Mouse (Mus musculus) neural tube, embryonic 14.5 days (tissue): ENCODE results near the gene Ddx20. TPM values are rescaled to one million over a fixed set of nuclear protein-coding genes. Genes with fewer than 3 reads are reported as not detected.

Experiments used
- ATAC-seq: fragments of 200-750 bp; cut with Nextera tagmentation; 2 replicates; pipeline ENCODE4 v1.8.0; 2017; ENCODE audit warnings: low read depth, mild to moderate bottlenecking, moderate TSS enrichment, moderate library complexity
- H3K27ac ChIP-seq: fragments of 300-500 bp; sonication (generic); 2 replicates; pipeline ENCODE4 v1.5.1; 2014; ENCODE audit warnings: low read depth, mild to moderate bottlenecking, control low read depth, low read length, moderate library complexity, mixed read lengths
- H3K27me3 ChIP-seq: fragments of 300-500 bp; sonication (generic); 2 replicates; pipeline ENCODE4 v1.6.1; 2014; ENCODE audit warnings: low read length; ENCODE audit not compliant: control insufficient read depth, insufficient read depth
- H3K36me3 ChIP-seq: fragments of 300-500 bp; sonication (generic); 2 replicates; pipeline ENCODE4 v1.6.1; 2014; ENCODE audit warnings: low read length, mixed read lengths; ENCODE audit not compliant: control insufficient read depth, insufficient read depth
- H3K4me1 ChIP-seq: fragments of 300-500 bp; sonication (generic); 2 replicates; pipeline ENCODE4 v1.6.1; 2014; ENCODE audit warnings: low read length; ENCODE audit not compliant: control insufficient read depth, insufficient read depth
- H3K4me2 ChIP-seq: fragments of 300-500 bp; sonication (generic); 2 replicates; pipeline ENCODE4 v1.6.1; 2014; ENCODE audit warnings: mild to moderate bottlenecking, low read depth, low read length, control low read depth
- H3K4me3 ChIP-seq: fragments of 300-500 bp; sonication (generic); 2 replicates; pipeline ENCODE4 v1.5.1; 2014; ENCODE audit warnings: low read depth, low read length, control low read depth, mixed read lengths
- H3K9ac ChIP-seq: fragments of 300-500 bp; sonication (generic); replicated peaks from 2 replicates; pipeline ENCODE4 v1.6.1; 2014; ENCODE audit warnings: low read depth, mild to moderate bottlenecking, control low read depth, low read length, mixed read lengths
- H3K9me3 ChIP-seq: fragments of 300-500 bp; sonication (generic); 2 replicates; pipeline ENCODE4 v1.6.1; 2016; ENCODE audit warnings: low read length; ENCODE audit not compliant: control insufficient read depth
- WGBS: fragments of 180-500 bp; shearing (Covaris S2); extraction: QIAGEN DNeasy Blood & Tissue Kit; methylation state at CpG from one replicate; pipeline ENCODE4 v1.1.7; 2014; 5-methylcytosine and 5-hydroxymethylcytosine counted together
- polyA plus RNA-seq: library from polyadenylated mRNA; unstranded; fragments of >200 nt; fragmentation: Nextera tagmentation; extraction: Ambion mirVana; gene quantifications from 2 replicates; pipeline ENCODE4 v1.2.1, GENCODE M21; 2014

Gene Ddx20
- polyA plus RNA-seq, 1 experiment from 2014 or later: 22.2 TPM

- Histone ChIP-seq H3K4me2 (no peak overlapping the region), H3K27ac (no peak overlapping the region)
Observed at GRCm38 (mm10) chr3:105720514-105720913, 33.1 kb upstream of the Ddx20 start.

GRCm38 (mm10) chr3:105719979-105720378 is 32.6 kb upstream of the Ddx20 start:
- WGBS: 83% methylated on average over 4 of the region's 4 CpGs
- Histone ChIP-seq H3K9me3 (no peaks in the 10 kb centered on the region), H3K4me3 (no peak overlapping the region), H3K36me3 (no peaks in the 10 kb centered on the region), H3K27ac (no peak overlapping the region), H3K27me3 (no peaks in the 10 kb centered on the region), H3K4me2 (no peak overlapping the region), H3K9ac (no peak overlapping the region), H3K4me1 (peaks cover 4% of the 10 kb centered on the region; the same call in 1 of the 2 replicates)
- ATAC-seq: no peak

More at GRCm38 (mm10) chr3:105720514-105720913, 33.1 kb upstream of the Ddx20 start:
- Histone ChIP-seq H3K27me3 (no peaks in the 10 kb centered on the region), H3K4me1 (peaks cover 4% of the 10 kb centered on the region; the same call in 1 of the 2 replicates), H3K4me3 (no peak overlapping the region), H3K9ac (no peak overlapping the region), H3K9me3 (no peaks in the 10 kb centered on the region), H3K36me3 (no peaks in the 10 kb centered on the region)
- ATAC-seq: no peak
- 86% methylated on average over 4 of the region's 4 CpGs for WGBS

- Histone ChIP-seq H3K4me2 (no peak overlapping the region), H3K27me3 (no peaks in the 10 kb centered on the region), H3K36me3 (no peaks in the 10 kb centered on the region), H3K9ac (no peak overlapping the region), H3K4me1 (peaks cover 4% of the 10 kb centered on the region; the same call in 1 of the 2 replicates), H3K9me3 (no peaks in the 10 kb centered on the region), H3K27ac (no peak overlapping the region), H3K4me3 (no peak overlapping the region)
- ATAC-seq: no peak
- 63% methylated on average over 4 of the region's 4 CpGs for WGBS
Observed at GRCm38 (mm10) chr3:105718746-105719145, 31.4 kb upstream of the Ddx20 start.

GRCm38 (mm10) chr3:105717856-105718555 is 30.6 kb upstream of the Ddx20 start:
- Histone ChIP-seq H3K9me3 (no peaks in the 10 kb centered on the region), H3K36me3 (no peaks in the 10 kb centered on the region), H3K4me1 (peaks cover 4% of the 10 kb centered on the region; the same call in 1 of the 2 replicates), H3K27ac (0 out of 2 replicates have a peak overlapping the region, but pooled peaks have one; percentile 28), H3K4me3 (no peak overlapping the region), H3K4me2 (no peak overlapping the region), H3K9ac (no peak overlapping the region), H3K27me3 (no peaks in the 10 kb centered on the region)
- peak; percentile 74; the same call in 1 of the 2 replicates for ATAC-seq
- 43% methylated on average over 11 of the region's 11 CpGs for WGBS

- Histone ChIP-seq H3K4me1 (peaks cover 4% of the 10 kb centered on the region; the same call in 1 of the 2 replicates), H3K36me3 (no peaks in the 10 kb centered on the region), H3K4me2 (no peak overlapping the region), H3K9me3 (no peaks in the 10 kb centered on the region), H3K27me3 (no peaks in the 10 kb centered on the region), H3K27ac (no peak overlapping the region), H3K4me3 (no peak overlapping the region), H3K9ac (no peak overlapping the region)
- ATAC-seq: no peak
- WGBS: 56% methylated on average over 18 of the region's 18 CpGs
Observed at GRCm38 (mm10) chr3:105716353-105717000, 29.1 kb upstream of the Ddx20 start.

- no peak overlapping the region for H3K4me3 ChIP-seq
- no peak overlapping the region for H3K9ac ChIP-seq
- H3K4me1 ChIP-seq: peaks cover 4% of the 10 kb centered on the region; the same call in 1 of the 2 replicates
- no peaks in the 10 kb centered on the region for H3K27me3 ChIP-seq
- H3K9me3 ChIP-seq: no peaks in the 10 kb centered on the region
- no peak for ATAC-seq
- no peak overlapping the region for H3K4me2 ChIP-seq
- H3K27ac ChIP-seq: no peak overlapping the region
- H3K36me3 ChIP-seq: no peaks in the 10 kb centered on the region
Observed at GRCm38 (mm10) chr3:105714820-105715167, 27.4 kb upstream of the Ddx20 start.

GRCm38 (mm10) chr3:105714091-105714819 is 26.9 kb upstream of the Ddx20 start:
- peak; percentile 36; the same call in 1 of the 2 replicates for ATAC-seq
- Histone ChIP-seq H3K27me3 (no peaks in the 10 kb centered on the region), H3K4me2 (no peak overlapping the region), H3K4me3 (no peak overlapping the region), H3K9me3 (no peaks in the 10 kb centered on the region), H3K9ac (no peak overlapping the region), H3K36me3 (no peaks in the 10 kb centered on the region), H3K27ac (peak overlapping the region; percentile 7; the same call in 1 of the 2 replicates), H3K4me1 (peaks cover 4% of the 10 kb centered on the region; the same call in 1 of the 2 replicates)
- 28% methylated on average over 8 of the region's 8 CpGs for WGBS

- Histone ChIP-seq H3K9me3 (no peaks in the 10 kb centered on the region), H3K36me3 (no peaks in the 10 kb centered on the region), H3K4me2 (no peak overlapping the region), H3K27me3 (0 out of 2 replicates have a peak, but pooled peaks cover under 1% of the 10 kb centered on the region), H3K27ac (no peak overlapping the region), H3K4me3 (no peak overlapping the region), H3K9ac (no peak overlapping the region), H3K4me1 (no peaks in the 10 kb centered on the region)
- no peak for ATAC-seq
Observed at GRCm38 (mm10) chr3:105712827-105713226, 25.5 kb upstream of the Ddx20 start.
